Mouse (Mus musculus): ENCODE data around the gene Phospho1.
A peak's percentile ranks its signal among the peaks of the same experiment; 100 is the strongest.

Gene Phospho1

DNA sequence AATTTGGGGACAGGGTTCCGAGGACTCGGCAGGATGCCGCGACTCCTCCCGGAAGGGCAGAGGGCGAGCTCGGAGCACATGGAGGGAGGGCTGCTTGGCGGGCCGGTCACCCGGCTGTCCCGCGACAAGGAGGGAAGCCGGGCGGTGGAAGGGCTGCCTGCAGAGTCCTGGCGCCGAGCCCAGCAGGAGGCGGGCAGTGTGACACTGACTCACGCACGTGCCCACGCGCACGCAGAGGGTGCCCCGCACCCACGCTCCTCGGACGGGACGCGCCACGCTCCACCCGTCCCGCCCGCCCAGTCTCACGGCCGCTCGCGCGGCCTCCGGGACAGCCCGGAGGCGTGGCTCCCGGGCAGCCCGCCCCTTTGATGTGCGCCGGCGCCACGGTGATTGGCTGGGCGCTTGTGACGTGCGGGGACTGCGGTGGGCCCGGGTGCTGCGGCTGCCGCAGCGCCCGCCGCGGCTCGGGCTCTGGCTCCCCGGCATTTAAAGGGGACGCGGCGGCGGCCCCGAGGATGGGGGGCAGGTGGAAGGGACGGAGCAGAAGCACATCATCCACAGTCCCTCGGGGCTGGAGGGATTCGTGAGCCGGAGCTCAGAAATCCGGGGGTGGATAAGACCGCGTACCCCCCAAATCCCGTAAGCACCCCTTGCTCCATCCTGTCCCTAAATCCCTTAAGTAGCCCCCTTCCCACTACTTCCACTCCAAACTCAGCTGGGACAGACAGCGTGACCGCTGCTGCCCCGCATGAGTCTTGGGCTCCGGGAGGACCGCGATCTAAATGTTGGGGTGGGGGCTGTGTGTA lies at the start of gene Phospho1:
TSS of gene Phospho1 (plus strand) at position 429 of the 806 bp plus-strand sequence.
- peak; percentile 96 to 97 for DNase-seq (ENCODE audit: inconsistent age in 2 of 2, low spot score in 1 of 2)

DNA sequence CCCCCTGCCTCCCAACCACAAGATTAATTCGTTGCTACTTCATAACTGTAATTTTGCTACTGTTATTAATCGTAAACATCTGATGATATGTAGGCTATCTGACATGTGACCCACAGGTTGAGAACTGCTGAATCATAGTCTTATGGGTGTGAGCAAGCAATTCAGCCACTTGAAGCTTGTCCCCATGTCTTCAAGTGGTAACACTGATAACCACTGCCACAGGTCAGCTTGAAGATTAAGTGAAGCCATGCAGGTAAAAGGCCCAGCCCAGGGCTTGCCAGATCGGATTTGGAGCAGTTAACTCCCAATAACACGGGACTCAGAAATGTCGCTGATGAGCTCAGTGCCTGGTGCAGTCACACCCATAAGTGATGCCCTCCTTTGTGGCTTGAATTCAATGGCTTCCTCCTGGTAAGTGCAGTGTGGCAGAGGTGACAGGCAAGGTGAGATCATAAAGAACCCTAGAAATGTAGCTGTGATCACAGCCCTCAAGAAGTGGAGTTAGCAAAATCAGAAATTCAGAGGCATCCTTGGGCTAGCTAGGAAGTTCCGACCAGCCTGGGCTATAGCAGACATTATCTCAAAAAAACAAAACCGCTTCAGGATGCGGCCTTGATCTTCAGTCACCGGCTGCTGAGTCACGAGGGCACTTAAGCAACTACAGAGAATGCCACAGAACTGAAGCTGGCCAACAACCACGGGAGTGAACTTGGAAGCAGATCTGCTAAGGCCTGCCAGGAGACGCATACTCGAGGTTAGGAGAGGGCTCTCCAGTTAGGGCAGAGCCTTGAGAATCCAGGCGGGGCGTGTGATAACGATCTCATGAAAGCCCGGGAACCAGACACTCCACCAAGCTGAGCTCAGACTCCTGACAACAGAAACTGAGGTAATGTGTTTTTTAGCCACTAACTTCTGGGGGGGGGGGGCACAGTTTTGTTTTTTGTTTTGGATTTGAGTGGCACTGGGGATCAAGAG lies 46.7 kb upstream of the Phospho1 start:
- peak; percentile 93 to 97 for DNase-seq (ENCODE audit: inconsistent age in 2 of 2, low spot score in 1 of 2)

DNA sequence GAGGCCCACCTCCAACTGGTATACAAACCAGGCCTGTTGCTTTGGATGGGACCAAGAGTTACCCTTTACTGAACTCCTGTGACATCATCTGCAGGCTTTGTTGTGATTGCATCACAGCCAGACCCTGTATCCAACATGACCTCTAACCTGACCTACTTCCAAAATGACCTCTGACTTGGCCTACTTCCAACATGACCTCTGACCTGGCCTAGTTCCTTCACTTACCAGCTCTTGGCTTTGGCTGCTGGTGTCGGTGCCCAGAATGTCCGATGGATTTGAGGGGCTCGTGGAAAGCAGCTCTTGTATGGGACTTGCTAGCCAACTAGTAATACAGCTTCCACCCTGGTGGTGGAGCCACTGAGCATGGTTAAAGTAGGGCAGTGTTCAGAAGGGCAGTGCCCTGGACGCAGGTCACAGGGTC lies 45.5 kb upstream of the Phospho1 start:
- DNase-seq (ENCODE audit: inconsistent age in 2 of 2, low spot score in 1 of 2) = peak; percentile 64 to 88

- peak in 1 of 2 experiments; percentile 23 for DNase-seq (ENCODE audit: inconsistent age in 2 of 2, low spot score in 1 of 2)
Measured at GRCm38 (mm10) chr11:95779366-95779765, 44.9 kb upstream of the Phospho1 start.

DNA sequence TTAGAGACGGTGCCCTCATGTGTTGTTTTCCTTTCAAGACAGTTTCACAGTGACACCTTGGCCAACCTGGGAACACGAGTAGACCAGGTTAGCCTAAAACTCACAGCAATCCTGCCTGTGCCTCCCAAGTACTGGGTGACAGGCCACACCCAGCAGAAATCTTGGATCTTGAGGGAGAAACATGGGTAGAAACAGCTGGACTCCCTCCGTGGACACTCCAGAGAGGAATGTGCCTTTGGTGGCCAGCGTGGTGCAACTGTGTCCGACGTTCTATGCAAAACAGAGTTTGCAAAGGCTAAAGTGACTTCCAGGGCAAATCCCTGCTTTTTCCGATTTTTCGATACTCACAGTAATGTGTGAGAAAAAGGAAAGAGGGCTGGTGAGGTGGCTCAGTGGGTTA lies 43.8 kb upstream of the Phospho1 start:
- peak in 1 of 2 experiments; percentile 7 for DNase-seq (ENCODE audit: inconsistent age in 2 of 2, low spot score in 1 of 2)

DNA sequence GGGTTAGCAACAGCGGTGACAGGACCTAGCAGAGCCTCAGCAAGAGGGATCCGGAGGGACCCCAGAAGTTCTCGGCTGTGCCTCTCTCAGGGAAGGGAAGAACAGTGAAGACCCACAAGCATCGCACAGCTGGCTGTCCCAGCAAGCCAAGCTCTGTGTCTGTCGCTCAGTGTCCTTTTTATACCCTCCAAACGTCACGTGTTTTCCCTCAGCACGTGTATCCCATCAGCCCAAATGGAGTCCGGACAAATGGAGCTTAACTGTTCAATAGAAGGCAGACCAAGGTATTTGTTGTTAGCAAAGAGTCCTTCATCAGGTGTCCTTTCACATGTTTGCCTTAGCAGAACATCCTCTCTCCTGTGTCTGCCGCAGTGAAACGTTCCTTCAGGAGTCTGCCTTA lies 42.7 kb upstream of the Phospho1 start:
- DNase-seq (ENCODE audit: inconsistent age in 2 of 2, low spot score in 1 of 2) = no peak

- no peak for DNase-seq (ENCODE audit: inconsistent age in 2 of 2, low spot score in 1 of 2)
Measured at GRCm38 (mm10) chr11:95783457-95783856, 40.8 kb upstream of the Phospho1 start.

GRCm38 (mm10) chr11:95783958-95784357 lies 40.3 kb upstream of the Phospho1 start:
- DNase-seq (ENCODE audit: inconsistent age in 2 of 2, low spot score in 1 of 2) = no peak

DNA sequence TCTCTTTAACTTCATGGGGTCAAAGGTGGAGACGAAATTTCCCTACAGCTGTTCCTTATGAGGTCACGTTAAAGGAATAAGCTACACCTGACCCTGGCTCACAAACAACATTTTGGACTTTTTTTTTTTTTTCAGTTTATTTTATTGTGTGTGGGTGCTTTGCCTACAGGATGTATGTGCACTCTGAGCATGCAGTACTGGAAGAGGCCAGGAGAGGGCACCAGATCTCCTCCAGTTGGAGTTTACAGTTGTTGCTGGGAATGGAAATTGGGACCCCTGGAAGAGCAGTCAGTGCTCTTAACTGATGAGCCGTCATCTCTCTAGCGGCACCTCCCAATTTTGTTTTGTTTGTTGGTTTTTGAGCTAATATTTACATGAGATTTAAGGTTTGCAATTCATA lies 38.6 kb upstream of the Phospho1 start:
- no peak for DNase-seq (ENCODE audit: inconsistent age in 2 of 2, low spot score in 1 of 2)

DNA sequence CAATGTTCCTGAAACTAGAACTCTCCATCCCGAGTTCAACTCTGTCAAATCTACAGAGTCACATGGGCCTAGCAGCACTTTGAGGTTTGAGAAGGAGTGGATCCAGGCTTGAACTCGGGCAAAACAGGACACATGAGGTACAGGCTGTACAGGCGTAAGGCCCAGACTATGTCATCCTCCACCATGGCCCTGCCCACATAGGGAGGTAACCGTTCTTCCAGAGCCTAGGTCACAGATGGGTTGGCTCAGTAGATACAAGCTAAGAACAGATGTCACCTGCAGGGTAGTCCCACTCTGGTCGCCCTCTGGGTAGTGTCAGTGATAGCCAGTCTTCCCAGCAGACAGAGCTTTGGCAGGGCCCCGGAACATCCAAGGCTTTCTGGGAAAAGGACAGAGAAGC lies 37.8 kb upstream of the Phospho1 start:
- DNase-seq (ENCODE audit: inconsistent age in 2 of 2, low spot score in 1 of 2) = no peak

DNA sequence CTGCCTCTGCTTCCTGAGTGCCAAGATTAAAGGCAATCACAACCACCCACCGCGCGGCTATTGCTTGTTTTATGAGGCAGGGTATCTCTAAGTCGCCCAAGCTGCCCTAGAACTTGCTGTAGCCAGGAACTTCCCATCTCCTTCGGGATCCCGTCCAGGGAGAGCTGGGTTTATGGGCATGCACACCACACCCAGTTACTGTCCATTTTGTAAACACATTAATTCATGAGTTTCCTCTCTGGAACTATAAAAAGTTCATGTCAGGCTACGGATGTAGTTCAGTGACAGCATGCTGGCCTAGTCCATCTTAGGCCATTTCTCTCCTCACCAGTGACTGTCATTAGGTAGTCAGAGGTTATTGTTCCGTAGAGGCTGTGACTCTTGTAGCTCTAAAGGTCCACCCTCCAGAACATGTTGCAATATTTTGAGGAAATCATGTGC lies 34.8 kb upstream of the Phospho1 start:
- peak in 1 of 2 experiments; percentile 83 for DNase-seq (ENCODE audit: inconsistent age in 2 of 2, low spot score in 1 of 2)

GRCm38 (mm10) chr11:95791787-95792186 lies 32.5 kb upstream of the Phospho1 start:
- no peak for DNase-seq (ENCODE audit: inconsistent age in 2 of 2, low spot score in 1 of 2)

- no peak for DNase-seq (ENCODE audit: inconsistent age in 2 of 2, low spot score in 1 of 2)
Measured at GRCm38 (mm10) chr11:95792950-95793509, 31.3 kb upstream of the Phospho1 start.

DNA sequence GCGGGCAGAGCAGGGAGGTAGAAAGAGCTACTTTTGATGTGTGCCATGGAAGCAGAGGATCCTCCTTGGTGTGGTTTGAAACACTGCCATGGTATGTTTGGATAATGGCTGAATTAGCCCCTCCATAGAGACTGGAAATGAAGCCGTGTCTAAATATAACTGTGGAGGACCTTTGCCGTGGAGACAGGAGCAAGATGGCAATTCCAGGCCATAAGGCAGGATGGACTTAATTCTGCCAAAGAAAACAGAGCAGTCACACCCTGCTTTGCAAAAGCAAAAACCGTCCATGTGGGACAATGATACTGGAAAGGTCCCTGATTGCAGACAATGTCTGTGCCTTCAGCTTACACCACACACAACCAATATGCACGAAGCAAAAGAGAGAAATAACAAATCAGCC lies 30.1 kb upstream of the Phospho1 start:
- DNase-seq (ENCODE audit: inconsistent age in 2 of 2, low spot score in 1 of 2) = no peak

- DNase-seq (ENCODE audit: inconsistent age in 2 of 2, low spot score in 1 of 2) = peak in 1 of 2 experiments; percentile 67
Measured at GRCm38 (mm10) chr11:95795582-95795981, 28.7 kb upstream of the Phospho1 start.

DNA sequence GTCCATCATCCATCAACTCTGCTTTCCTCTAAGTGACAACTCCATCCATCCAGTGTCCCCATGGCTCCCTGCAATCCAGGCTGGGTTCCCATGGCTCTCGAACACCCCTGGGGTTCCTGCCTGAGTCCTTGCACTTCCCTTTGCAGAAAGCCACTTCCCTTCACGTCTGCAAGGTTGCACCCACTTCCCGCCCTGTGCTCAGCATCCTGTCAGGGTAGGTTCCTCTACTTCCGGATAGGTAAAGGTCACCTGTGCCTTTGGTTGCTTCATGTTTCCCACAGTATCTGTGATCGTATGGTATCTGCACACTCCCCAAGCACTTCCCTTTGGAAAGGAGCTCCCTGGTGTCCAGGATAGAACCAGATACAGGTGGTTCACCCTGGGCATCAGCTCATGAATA lies 19.3 kb upstream of the Phospho1 start:
- peak in 1 of 2 experiments; percentile 48 for DNase-seq (ENCODE audit: inconsistent age in 2 of 2, low spot score in 1 of 2)

DNA sequence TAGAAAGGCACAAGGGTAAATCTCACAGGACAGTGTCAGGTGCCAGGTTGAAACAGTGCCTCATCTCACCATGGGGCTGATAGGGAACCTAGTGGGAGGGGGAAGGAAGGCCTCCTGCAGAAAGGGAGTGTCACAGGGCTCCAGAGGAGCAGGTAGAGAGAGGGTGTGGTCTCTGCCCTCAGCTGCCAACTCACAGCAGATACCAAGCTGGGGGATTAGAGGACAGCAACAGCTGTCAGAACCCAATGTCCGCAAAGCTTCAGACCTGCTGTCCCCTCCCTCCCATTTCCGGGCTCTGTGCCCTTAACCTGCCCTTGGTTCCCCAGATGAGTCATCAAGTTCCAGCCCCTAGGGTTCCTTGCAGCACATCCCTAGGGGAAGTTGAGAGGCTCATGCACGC lies 18.8 kb upstream of the Phospho1 start:
- peak; percentile 75 to 90 for DNase-seq (ENCODE audit: inconsistent age in 2 of 2, low spot score in 1 of 2)

GRCm38 (mm10) chr11:95807884-95808283 lies 16.4 kb upstream of the Phospho1 start:
- no peak for DNase-seq (ENCODE audit: inconsistent age in 2 of 2, low spot score in 1 of 2)

DNA sequence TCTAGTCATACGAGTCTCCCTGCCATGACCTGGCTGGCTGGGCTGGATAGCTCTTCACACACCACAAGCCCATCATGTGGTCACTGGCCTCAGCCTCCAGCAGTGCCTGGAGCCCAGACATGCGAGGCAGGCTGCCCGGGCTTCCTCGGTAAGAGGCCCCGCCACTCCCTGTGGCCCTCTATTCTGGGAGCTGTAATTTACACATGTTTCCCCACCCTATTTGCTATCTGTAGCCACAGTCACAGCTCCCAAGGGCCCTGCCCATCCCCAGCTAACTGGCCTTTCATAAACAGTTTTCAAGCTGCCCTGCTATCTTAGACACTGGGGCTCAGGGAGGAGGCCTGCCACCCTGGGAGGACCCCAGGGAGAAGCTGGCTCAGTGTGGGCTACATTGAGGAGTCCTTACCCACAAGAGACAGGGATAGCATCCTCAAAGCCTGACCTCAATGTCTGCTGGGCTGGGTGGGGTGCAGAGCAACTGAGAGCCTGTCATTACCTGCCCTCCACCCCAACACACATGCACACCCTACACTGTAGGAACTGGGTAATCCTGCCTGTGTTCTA lies 15.8 kb upstream of the Phospho1 start:
- peak in 1 of 2 experiments; percentile 23 for DNase-seq (ENCODE audit: inconsistent age in 2 of 2, low spot score in 1 of 2)

- DNase-seq (ENCODE audit: inconsistent age in 2 of 2, low spot score in 1 of 2) = peak in 1 of 2 experiments; percentile 22
Measured at GRCm38 (mm10) chr11:95809603-95810002, 14.7 kb upstream of the Phospho1 start.

GRCm38 (mm10) chr11:95810828-95811227 lies 13.5 kb upstream of the Phospho1 start:
- no peak for DNase-seq (ENCODE audit: inconsistent age in 2 of 2, low spot score in 1 of 2)
